Mouse (Mus musculus) MEL (cell line): Measurements from ENCODE around the gene Vsig2. TPM values are rescaled to one million over a fixed set of nuclear protein-coding genes. Genes with fewer than 3 reads are reported as not detected.

Source experiments
- DNase-seq: peaks from one replicate; pipeline ENCODE4 v3.0.0; 2011; ENCODE audit warnings: low read depth, low spot score
- H3K27ac ChIP-seq: 2 replicates; pipeline ENCODE4 v1.5.1; 2012; ENCODE audit warnings: low read depth, mild to moderate bottlenecking, control low read depth, low read length, moderate library complexity; ENCODE audit not compliant: control insufficient read depth
- H3K27me3 ChIP-seq, 2 experiments: fragments of 150-350 bp in 1 of 2; sonication (generic) in 1 of 2; 2 replicates each; pipeline ENCODE4 v1.6.1; 2012; ENCODE audit warnings: low read length in 2 of 2, mild to moderate bottlenecking in 2 of 2, improper control_type of control experiment in 1 of 2, moderate library complexity in 1 of 2; ENCODE audit not compliant: insufficient read depth in 2 of 2, control insufficient read depth in 1 of 2
- H3K36me3 ChIP-seq, 2 experiments: 2 replicates each; pipeline ENCODE4 v1.6.1; 2012 to 2014; ENCODE audit warnings: low read length in 2 of 2, improper control_type of control experiment in 1 of 2, inconsistent platforms in 1 of 2, mild to moderate bottlenecking in 1 of 2; ENCODE audit not compliant: insufficient read depth in 2 of 2, control insufficient read depth in 1 of 2
- H3K4me1 ChIP-seq, 2 experiments: fragments of 150-350 bp in 1 of 2; sonication (generic) in 1 of 2; 2 replicates each; pipeline ENCODE4 v1.6.1; 2012; ENCODE audit warnings: low read length in 2 of 2, improper control_type of control experiment in 1 of 2, mild to moderate bottlenecking in 1 of 2; ENCODE audit not compliant: insufficient read depth in 2 of 2, control insufficient read depth in 1 of 2
- H3K4me3 ChIP-seq, 2 experiments: fragments of 150-350 bp in 1 of 2; sonication (generic) in 1 of 2; 2 replicates each; pipeline ENCODE4 v1.5.1; 2012; ENCODE audit warnings: low read depth in 2 of 2, low read length in 2 of 2, mild to moderate bottlenecking in 2 of 2, moderate library complexity in 2 of 2, control low read depth in 1 of 2, improper control_type of control experiment in 1 of 2; ENCODE audit not compliant: control insufficient read depth in 1 of 2, insufficient read depth in 1 of 2
- H3K79me2 ChIP-seq: 2 replicates; pipeline ENCODE4 v1.6.1; 2012; ENCODE audit warnings: mild to moderate bottlenecking, low read length, moderate library complexity; ENCODE audit not compliant: control insufficient read depth, poor library complexity, insufficient read depth
- H3K9ac ChIP-seq: 2 replicates; pipeline ENCODE4 v1.6.1; 2012; ENCODE audit warnings: low read depth, mild to moderate bottlenecking, control low read depth, low read length, moderate library complexity; ENCODE audit not compliant: control insufficient read depth, poor library complexity, severe bottlenecking
- H3K9me3 ChIP-seq: fragments of 150-350 bp; sonication (generic); replicated peaks from 2 replicates; pipeline ENCODE4 v1.6.1; 2012; ENCODE audit warnings: mild to moderate bottlenecking, low read length, improper control_type of control experiment, moderate library complexity; ENCODE audit not compliant: insufficient read depth
- BHLHE40 ChIP-seq: IDR thresholded peaks from 2 replicates; pipeline ENCODE4 v1.6.1; 2012; ENCODE audit warnings: low read depth, mild to moderate bottlenecking, inconsistent platforms, low read length, improper control_type of control experiment, borderline replicate concordance
- CHD2 ChIP-seq: IDR thresholded peaks from 2 replicates; pipeline ENCODE4 v1.6.1; 2011; ENCODE audit warnings: low read length, improper control_type of control experiment
- EP300 ChIP-seq, 2 experiments: IDR thresholded peaks; 2 replicates each; pipeline ENCODE4 v1.6.1; 2011; ENCODE audit warnings: improper control_type of control experiment in 2 of 2, low read length in 2 of 2, low read depth in 1 of 2, mild to moderate bottlenecking in 1 of 2
- ETS1 ChIP-seq: IDR thresholded peaks from 2 replicates; pipeline ENCODE4 v1.6.1; 2012; ENCODE audit warnings: low read depth, mild to moderate bottlenecking, inconsistent platforms, low read length, improper control_type of control experiment, moderate library complexity
- GABPA ChIP-seq: IDR thresholded peaks from 2 replicates; pipeline ENCODE4 v1.6.1; 2012; ENCODE audit warnings: low read depth, mild to moderate bottlenecking, inconsistent platforms, low read length, improper control_type of control experiment, moderate library complexity
- MAFK ChIP-seq: IDR thresholded peaks from 2 replicates; pipeline ENCODE4 v1.6.1; 2011; ENCODE audit warnings: low read depth, mild to moderate bottlenecking, low read length, improper control_type of control experiment, borderline replicate concordance
- NELFE ChIP-seq: IDR thresholded peaks from 2 replicates; pipeline ENCODE4 v1.6.1; 2011; ENCODE audit warnings: low read depth, low read length, improper control_type of control experiment
- SIN3A ChIP-seq: IDR thresholded peaks from 2 replicates; pipeline ENCODE4 v1.6.1; 2012; ENCODE audit warnings: low read length, improper control_type of control experiment, inconsistent platforms
- TAL1 ChIP-seq: IDR thresholded peaks from 2 replicates; pipeline ENCODE4 v1.6.1; 2012; ENCODE audit warnings: mild to moderate bottlenecking, inconsistent platforms, low read length, moderate library complexity, mixed read lengths
- UBTF ChIP-seq: IDR thresholded peaks from 2 replicates; pipeline ENCODE4 v1.6.1; 2012; ENCODE audit warnings: low read depth, mild to moderate bottlenecking, inconsistent platforms, low read length, improper control_type of control experiment, moderate library complexity, borderline replicate concordance; ENCODE audit not compliant: insufficient read depth
- USF2 ChIP-seq, 2 experiments: IDR thresholded peaks; 2 replicates each; pipeline ENCODE4 v1.6.1; 2011 to 2012; ENCODE audit warnings: improper control_type of control experiment in 2 of 2, low read length in 2 of 2, borderline replicate concordance in 1 of 2, inconsistent platforms in 1 of 2, low read depth in 1 of 2, mild to moderate bottlenecking in 1 of 2; ENCODE audit not compliant: insufficient read depth in 1 of 2
- ZNF384 ChIP-seq: IDR thresholded peaks from 2 replicates; pipeline ENCODE4 v1.6.1; 2012; ENCODE audit warnings: low read depth, mild to moderate bottlenecking, inconsistent platforms, low read length, improper control_type of control experiment
- polyA plus RNA-seq, 2 experiments: library from polyadenylated mRNA; stranded (reverse) in 1 of 2; unstranded in 1 of 2; fragments of >175 nt in 1 of 2; fragments of >200 nt in 1 of 2; gene quantifications; 2 replicates each; pipeline versions ENCODE4 v1.2.1 to v1.2.4; 2012; ENCODE audit warnings: low replicate concordance in 2 of 2, low read depth in 1 of 2; ENCODE audit not compliant: insufficient read length in 2 of 2, insufficient read depth in 1 of 2, missing spikeins in 1 of 2
- total RNA-seq: library from RNA; depleted of rRNA; stranded (reverse); fragments of 300-350 nt; gene quantifications from 2 replicates; pipeline ENCODE4 v1.2.3, GENCODE M21; 2012

Vsig2 gene
- total and polyA plus RNA-seq, 3 experiments: 0.64 TPM; not detected in 2

DNA sequence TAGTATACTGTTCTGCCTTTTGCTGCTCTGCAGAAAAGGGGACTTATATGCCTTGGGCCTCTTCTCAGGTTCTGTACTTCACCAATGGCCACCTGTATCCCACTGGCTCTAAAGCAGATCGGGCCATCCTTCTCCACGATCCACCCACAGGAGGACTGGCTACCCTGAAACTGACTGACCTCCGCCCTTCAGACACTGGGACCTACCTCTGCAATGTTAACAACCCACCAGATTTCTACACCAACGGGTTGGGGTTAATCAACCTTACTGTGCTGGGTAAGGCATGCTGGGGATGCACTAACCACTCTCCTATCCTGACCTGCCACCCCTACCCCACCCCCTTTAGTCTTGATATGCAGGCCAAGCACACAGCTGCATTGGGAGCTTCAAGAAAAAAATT lies 1.2 kb downstream of the Vsig2 start:
- no peaks in the 10 kb centered on the region for H3K9me3 ChIP-seq
- no peak overlapping the region for H3K9ac ChIP-seq
- DNase-seq: no peak
- H3K27me3 ChIP-seq: no peaks in the 10 kb centered on the region; a peak in 1 of 4 replicates
- H3K4me3 ChIP-seq: no peak overlapping the region
- H3K4me1 ChIP-seq: no peaks in the 10 kb centered on the region
- no peak overlapping the region for H3K27ac ChIP-seq
- TF ChIP-seq CHD2: no peak
- TF ChIP-seq GABPA: no peak
- no peak for TF ChIP-seq TAL1
- TF ChIP-seq EP300 (IDR thresholded peaks at IDR 0.05; ENCODE audit: low read depth in 1 of 2, low read length in 2 of 2): no peak
- no peak for TF ChIP-seq BHLHE40
- TF ChIP-seq ZNF384: no peak
- no peak for TF ChIP-seq SIN3A
- TF ChIP-seq ETS1: no peak
- TF ChIP-seq NELFE: no peak
- TF ChIP-seq UBTF: no peak
- TF ChIP-seq MAFK: no peak
- H3K79me2 ChIP-seq: no peaks in the 10 kb centered on the region
- H3K36me3 ChIP-seq: no peaks in the 10 kb centered on the region

DNA sequence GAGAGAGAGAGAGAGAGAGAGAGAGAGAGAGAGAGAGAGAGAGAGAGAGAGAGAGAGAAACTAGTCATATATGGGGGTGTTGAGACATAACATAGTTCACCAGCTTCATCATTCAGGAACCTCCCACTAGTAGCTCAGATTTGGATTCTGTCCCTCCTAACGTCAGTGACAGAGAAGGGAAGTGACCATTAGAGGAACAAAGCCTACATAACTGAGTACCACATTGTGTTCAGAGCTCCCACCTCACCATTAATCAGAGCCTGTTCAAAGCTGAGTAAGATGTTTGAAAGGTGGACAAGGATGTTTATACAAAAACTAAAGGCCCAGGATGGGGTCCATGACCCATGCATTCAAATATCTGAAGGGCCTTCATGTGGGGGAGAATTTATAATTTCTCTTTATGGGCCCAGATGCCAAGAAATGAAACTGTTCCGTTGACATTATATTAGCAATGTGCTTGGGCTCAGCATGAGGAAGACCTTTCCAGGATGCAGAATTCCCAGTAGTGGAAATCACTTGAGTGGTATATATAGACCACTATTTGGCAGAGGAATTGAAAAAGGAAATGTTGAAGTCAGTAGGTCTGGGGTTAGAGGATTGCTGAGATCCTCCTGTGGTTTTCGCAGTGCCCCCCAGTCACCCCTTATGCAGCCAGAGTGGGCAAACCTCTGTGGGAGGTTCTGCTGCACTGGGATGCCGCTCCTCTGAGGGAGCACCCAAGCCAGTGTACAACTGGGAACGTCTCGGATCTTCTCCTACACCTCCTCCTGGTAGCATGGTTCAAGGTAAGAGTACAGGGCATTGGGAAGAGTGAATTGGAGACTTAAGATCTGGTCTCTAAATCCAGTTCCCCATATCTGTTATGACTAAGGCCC lies 1.9 kb downstream of the Vsig2 start:
- DNase-seq: no peak
- Histone ChIP-seq H3K9ac (no peak overlapping the region), H3K27ac (no peak overlapping the region), H3K36me3 (no peaks in the 10 kb centered on the region), H3K4me3 (no peak overlapping the region), H3K27me3 (no peaks in the 10 kb centered on the region; a peak in 1 of 4 replicates), H3K79me2 (no peaks in the 10 kb centered on the region), H3K9me3 (no peaks in the 10 kb centered on the region), H3K4me1 (no peaks in the 10 kb centered on the region)
- TF ChIP-seq USF2 (IDR thresholded peaks at IDR 0.05; ENCODE audit: borderline replicate concordance in 1 of 2, insufficient read depth in 1 of 2, low read depth in 1 of 2, low read length in 2 of 2) (no peak), NELFE (no peak)
